Mouse (Mus musculus): ENCODE results near the gene Rtkn. TPM values are rescaled to one million over a fixed set of nuclear protein-coding genes. Genes with fewer than 3 reads are reported as not detected.

Rtkn gene
- 0.96 to 2.7 TPM (median 1.0 TPM) in 3 replicates for total RNA-seq (2017)

DNA sequence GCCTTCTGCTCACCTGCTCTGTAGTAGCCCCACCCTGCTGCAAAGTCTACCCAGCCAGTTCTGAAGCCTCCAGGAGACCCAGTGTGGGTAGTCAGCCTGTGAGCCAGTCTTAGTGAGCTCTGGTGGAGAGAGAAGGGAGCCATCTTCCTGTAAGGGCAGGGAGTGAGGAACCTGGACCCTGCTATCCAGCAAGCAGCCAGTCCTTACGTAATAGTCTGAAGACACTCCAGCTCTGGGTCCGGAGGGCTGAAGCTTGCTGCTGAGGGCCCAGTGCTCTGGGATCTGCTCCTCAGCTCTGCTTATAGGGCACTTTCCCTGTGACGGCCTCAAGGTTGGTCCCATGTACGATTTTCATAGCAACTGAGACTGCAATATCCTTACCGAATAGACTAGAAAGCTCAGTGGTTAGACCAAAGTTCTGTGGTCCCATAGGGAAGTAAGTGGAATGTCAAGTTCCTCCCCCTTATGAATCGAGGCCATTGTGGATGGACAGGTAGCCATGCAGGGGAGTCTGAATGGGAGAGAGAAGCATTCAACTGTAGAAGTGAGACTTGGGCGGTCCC lies at the start of gene Rtkn:
Rtkn (plus strand) TSS at position 513 of the 563 bp plus-strand sequence.
- ATAC-seq (replicated peaks; ENCODE audit: insufficient number of reproducible peaks, low FRiP score, low TSS enrichment, poor library complexity, severe bottlenecking): no peak

DNA sequence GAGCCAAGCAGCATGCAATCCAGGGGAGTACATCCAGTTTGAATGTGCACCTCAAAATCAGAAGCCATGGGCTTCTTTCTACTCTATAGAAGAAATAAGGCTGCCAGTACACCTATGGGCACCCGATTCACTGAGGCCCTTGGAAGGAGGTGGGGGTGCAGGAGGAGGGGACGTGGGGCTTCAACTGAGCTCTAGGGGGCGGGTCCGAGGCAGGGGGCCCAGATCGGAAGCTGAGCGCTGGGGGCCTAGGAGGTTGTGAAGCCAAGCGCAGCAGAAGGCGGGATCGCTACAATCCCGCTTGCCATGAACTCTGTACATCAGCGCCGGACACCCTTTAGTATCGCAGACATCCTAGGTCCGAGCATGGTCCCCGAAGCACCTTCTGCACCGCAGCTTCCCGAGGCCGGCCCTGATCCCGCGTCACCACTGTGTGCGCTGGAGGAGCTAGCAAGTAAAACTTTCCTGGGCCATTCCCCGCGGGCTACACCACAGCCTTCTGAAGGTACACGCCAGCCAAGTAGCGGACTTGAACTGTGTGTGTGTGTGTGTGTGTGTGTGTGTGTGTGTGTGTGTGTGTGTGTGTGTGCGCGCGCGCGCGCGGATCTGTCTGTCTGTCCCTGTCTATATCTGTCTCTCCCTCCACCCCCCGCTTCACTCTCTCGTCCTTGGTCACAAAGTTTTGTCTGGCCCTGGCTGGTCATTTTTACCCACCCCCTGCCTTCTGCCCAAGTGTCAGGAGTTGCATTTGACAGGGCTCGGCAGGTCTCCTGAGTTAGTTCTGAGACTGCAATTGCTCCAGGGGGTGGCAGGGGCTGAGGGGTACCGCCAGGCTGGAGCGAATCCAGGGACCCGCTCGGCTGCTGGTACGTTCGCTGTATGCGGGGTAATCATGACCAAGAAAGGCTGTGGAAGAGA lies 48.9 kb upstream of the Rtkn start, which contains the start of gene Lbx2:
Lbx2 (plus strand) TSS at position 247 of the 915 bp plus-strand sequence.
- no peak for ATAC-seq (replicated peaks; ENCODE audit: insufficient number of reproducible peaks, low FRiP score, low TSS enrichment, poor library complexity, severe bottlenecking)

DNA sequence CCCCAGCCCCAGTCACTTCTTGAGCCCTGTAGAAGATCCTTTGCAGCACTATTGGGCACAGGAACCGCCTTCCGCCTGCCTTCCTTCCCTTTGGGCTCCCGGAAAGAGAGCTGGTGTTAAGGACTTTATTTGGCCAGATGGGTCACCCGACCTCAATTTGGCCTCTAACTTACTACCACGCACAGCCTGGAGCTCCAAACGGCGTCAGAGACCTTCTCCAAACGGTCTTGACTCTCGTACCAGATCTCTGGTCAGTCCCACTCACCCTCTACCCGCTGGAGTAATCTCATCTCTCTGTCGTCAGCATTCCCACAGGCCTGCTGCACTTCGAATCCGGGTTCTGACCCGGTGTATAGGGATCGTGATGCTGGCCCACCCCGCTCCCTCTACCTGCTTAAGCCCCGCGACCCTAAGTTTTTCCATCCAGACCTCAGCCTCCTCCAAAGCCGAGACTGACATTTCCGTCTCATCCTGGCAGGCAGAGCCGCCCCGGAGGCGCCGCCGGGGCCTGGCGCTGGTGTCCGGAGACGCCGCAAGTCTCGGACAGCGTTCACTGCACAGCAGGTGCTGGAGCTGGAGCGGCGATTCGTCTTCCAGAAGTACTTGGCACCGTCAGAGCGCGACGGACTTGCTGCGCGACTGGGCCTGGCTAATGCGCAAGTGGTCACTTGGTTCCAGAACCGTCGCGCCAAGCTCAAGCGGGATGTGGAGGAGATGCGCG lies 47.9 kb upstream of the Rtkn start:
- ATAC-seq (replicated peaks; ENCODE audit: insufficient number of reproducible peaks, low FRiP score, low TSS enrichment, poor library complexity, severe bottlenecking): no peak

DNA sequence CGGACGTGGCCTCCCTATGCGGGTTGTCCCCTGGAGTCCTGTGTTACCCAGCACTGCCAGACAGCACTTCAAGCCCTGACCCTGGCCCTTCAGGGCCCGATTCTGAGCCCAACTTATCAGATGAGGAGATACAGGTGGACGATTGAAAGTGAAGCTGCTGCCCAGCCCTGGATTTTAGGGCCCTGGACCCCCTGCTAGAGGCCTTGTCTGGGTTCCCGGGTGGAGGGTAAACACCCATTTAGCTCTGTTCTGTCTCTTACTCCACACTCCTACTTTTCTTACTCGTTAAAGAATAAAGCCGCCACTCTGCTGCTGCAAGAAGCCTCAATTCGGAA lies 47.4 kb upstream of the Rtkn start:
- ATAC-seq (replicated peaks; ENCODE audit: insufficient number of reproducible peaks, low FRiP score, low TSS enrichment, poor library complexity, severe bottlenecking): no peak

DNA sequence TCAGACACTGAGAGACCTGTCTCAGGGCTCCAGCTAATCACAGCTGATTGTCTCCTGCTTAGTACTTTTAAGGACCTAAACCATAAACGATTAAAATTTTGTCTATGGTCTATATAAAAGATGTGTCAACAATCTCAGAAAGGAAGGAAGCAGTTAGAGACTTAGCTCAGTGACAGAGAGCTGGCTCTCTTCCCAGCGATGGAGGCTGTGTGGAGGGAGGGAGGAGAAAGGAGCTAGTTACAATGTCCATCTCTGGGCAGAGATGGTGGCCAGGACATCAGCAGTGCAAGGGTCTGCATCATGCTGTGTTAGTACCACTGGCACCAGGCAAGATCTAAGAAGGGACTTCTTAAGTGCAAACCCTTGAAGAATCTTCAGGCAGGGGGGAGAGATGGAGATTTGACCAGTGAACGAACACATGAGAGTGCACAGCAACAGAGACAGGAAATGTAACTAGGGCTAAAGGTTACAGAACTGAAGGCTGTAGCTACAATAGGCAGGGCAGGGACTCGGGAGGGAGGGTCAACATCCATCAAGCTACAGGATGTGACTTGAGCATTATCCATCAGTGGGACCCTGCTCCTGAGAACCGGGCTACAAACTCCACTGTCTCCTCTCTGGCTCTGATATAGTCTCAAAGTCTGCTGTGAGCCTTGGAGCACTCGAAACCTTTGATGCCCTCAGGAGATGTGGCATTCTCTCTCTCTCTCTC lies 42.7 kb upstream of the Rtkn start:
- no peak for ATAC-seq (replicated peaks; ENCODE audit: insufficient number of reproducible peaks, low FRiP score, low TSS enrichment, poor library complexity, severe bottlenecking)

DNA sequence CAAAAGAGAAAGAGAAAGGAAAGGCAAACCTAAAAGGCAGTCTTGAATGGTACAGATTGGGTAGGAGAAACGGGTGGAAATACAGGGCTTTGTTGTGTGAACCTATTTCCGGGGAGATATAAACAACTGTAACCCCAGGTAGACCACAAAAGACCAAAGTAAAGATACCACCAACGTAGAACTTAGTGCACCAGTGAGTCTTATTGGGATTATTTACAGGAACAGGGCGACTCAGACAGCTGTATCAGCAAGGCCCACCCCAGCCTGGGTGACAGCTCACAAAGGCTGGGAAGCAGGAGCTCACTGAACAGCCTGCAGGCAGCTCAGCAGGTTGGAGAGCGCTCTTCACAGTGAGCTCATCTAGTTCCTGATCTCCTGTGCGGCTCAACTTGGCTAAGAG lies 39.3 kb upstream of the Rtkn start:
- no peak for ATAC-seq (replicated peaks; ENCODE audit: insufficient number of reproducible peaks, low FRiP score, low TSS enrichment, poor library complexity, severe bottlenecking)

DNA sequence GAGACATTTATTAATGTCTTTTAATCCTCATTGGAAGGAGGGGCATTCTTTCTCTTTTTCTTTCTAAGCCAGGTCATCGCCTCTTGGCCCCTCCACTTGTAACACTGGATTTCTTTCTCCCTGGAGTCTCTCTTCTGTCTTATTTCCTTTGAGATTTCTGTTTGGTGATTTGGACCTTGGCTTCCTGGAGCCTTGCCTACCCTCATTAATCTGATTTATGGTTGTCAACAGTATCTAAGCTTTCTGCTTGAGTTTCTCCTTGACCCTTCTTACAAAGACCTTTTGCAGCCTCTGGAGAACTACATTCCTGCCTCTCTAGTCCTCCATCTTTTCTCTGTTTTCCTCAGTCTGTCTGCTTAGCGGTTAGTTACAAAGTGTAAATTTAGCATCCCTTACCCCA lies 36.9 kb upstream of the Rtkn start:
- ATAC-seq (replicated peaks; ENCODE audit: insufficient number of reproducible peaks, low FRiP score, low TSS enrichment, poor library complexity, severe bottlenecking): no peak

DNA sequence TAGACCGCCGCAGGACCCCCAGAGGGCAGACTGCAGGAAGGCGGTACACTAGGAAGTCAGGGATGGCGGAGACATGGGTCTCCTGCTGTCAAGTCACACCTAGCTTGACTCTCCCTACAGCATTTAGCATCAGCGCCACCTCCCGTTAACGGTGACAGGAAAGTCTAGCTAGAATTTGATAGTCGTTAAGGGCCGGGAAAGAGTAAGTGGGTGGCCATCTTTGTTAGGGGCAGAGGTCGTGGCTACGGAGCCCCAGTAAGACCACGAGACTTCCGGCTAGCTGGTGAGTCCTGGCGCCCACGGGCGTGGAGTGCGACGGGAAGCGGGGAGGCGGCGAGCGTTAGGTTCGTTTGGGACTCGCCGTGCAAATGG lies 34.0 kb upstream of the Rtkn start, which contains the start of the genes Ccdc142 and Gm42688:
Ccdc142 (plus strand) TSS at position 286 of the 372 bp plus-strand sequence.
Gm42688 (plus strand) TSS at position 302 of the 372 bp plus-strand sequence.
- peak; percentile 95 for ATAC-seq (replicated peaks; ENCODE audit: insufficient number of reproducible peaks, low FRiP score, low TSS enrichment, poor library complexity, severe bottlenecking)

DNA sequence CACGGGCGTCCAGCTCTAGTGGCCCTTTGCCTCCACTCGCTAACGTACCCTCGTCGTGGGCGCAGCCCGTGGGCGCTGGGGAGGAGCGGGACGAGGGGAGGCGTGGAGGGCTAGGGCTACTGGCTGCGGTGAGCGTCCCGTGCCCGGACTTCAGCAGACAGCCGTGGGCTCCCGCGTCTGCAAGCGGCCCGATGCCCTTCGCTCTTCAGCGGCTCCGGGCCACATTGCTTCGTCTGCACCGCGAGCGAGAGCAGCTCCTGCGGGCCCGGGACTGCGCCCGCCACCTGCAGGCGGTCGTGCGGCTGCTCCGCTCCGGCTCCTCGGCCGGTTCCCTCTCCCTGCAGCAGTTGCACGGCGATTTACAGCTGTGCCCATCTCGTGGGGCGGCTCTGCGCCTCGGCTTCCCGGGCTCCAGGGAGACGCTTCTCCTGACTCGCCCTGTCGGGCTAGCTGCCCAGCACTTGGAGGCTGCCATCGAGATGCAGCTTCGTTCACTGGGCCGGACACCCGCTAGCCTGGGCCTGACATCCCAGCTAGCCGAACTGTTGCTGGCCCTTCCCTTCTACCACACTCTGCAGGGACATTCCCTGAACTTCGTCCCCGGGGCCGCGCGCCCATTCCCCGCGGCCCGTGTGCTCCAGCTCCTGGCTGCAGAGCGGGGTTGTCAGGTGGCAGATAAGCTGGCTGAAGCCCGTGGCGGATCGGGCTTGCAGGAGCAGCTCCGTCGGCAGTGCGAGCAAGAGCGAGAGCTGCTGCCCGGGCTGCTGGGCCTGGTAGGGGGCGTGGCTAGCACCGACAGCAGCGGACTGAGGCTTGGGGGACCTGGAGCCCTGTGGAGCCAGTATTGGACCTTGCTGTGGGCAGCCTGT lies 33.3 kb upstream of the Rtkn start:
- peak; percentile 10 for ATAC-seq (replicated peaks; ENCODE audit: insufficient number of reproducible peaks, low FRiP score, low TSS enrichment, poor library complexity, severe bottlenecking)

DNA sequence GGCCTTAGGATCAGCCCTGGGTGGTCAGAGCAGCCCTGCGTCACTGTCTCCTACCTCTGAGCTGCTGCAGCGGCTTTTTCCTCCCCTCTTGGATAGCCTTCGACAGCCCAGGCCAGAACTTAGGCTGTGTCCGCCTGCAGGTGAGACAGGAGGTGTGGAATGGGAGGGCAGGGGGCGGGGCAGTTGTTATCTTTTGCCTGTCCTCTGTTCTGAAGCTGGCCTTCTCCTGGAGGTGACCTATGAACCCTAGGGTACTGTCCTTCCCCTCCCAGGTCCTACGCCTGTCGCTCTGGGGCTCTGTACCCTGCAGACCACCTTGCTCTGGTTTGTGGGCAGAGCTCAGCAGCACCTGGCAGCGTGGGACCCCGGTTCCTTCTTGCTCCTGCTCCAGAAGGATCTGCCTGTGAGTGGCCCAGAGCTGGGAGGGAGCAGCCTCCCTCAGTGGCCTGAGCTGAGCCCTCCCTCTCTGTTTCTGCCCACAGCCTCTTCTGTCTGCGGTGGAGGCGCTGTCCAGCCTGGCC lies 32.1 kb upstream of the Rtkn start:
- no peak for ATAC-seq (replicated peaks; ENCODE audit: insufficient number of reproducible peaks, low FRiP score, low TSS enrichment, poor library complexity, severe bottlenecking)

DNA sequence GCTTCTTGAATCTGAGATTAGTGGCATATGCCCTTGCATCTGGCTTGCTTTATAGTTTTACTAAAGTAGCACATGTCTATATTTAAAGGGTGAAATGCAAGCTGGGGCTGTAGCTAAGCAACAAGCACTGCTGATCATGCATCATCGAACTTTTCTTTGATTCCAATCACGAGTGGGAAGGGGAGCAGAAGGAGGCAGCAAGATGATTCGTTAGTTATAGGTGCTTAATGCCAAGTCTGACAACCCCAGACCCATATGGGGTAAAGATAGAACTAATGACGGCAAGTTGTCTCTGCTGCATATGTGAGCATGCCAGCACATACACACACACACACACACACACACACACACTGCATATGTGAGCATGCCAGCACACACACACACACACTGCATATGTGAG lies 31.1 kb upstream of the Rtkn start:
- no peak for ATAC-seq (replicated peaks; ENCODE audit: insufficient number of reproducible peaks, low FRiP score, low TSS enrichment, poor library complexity, severe bottlenecking)

DNA sequence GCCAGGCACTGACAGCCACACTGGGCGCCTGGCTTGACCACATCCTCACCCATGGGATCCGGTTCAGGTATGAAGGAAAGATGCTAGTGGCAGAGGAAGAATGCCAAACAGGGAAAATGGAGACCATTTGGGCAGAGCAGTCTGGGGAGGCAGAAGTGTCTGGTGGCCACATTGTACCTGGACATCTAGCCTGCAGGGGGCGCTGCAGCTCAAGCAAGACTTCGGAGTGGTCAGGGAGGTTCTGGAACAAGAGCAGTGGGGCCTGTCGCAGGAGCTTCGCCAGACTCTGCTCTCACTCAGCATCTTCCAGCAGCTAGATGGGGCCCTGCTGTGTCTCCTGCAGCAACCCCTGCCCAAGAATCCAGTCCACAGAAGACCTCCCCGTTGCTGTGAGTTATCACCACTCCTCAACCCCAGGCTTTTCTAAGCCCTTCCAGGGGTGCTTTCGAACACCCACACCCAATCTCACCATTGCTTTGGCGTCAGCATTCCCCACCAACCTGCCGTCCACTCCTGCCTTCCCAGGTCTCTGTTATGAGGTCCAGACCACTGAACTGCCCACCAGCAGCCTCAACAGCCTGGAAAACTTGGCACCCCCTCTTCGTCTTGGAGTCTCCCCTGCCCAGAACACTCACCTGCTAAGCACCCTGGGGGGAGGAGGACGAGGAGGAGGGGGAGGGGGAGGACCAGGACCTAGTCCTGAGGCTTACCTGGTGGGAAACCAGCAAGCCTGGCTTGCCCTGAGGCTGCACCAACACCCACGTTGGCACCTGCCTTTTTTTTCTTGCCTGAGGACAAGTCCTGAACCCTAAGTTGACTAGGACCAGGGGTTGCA lies 27.5 kb upstream of the Rtkn start:
- peak; percentile 73 for ATAC-seq (replicated peaks; ENCODE audit: insufficient number of reproducible peaks, low FRiP score, low TSS enrichment, poor library complexity, severe bottlenecking)

DNA sequence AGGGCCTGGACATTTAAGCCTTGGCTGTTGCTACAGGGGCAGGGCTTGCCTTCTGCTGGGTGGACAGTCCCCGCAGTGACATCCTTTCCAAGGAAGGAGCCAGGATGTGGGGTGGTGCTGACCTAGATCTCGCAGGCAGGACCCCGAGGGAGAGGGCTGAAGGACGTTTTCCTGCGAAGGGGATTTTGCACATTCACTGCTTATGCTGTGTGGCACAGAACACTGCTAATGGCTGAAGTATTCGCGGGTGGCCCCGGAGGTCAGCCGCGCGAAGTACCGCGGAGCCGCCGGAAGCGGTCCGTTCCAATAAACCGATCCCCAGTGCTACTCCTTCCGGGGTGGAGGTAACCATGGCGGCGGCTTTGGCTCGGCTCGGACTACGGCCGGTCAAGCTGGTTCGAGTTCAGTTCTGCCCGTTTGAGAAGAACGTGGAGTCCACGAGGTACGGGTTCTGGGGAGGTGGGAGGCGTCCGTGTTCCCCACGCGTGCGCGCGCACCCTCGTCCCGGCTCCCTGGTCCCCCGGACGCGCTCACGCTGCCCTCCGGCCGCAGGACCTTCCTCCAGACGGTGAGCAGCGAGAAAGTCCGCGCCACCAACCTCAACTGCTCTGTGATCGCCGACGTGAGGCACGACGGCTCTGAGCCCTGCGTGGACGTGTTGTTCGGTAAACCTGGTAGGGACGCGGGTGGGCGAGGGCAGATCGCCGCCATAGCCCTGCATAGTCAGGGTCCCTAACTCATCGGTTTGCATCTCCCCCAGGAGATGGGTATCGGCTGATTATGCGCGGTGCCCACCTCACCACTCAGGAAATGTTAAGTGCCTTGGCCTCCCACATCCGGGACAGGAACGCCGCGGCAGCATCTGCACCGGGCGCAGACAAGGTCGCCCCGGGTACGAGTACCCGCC lies 26.2 kb upstream of the Rtkn start, which contains the start of gene Mrpl53:
Mrpl53 (plus strand) TSS at position 279 of the 907 bp plus-strand sequence.
- ATAC-seq (replicated peaks; ENCODE audit: insufficient number of reproducible peaks, low FRiP score, low TSS enrichment, poor library complexity, severe bottlenecking): peak; percentile 90

DNA sequence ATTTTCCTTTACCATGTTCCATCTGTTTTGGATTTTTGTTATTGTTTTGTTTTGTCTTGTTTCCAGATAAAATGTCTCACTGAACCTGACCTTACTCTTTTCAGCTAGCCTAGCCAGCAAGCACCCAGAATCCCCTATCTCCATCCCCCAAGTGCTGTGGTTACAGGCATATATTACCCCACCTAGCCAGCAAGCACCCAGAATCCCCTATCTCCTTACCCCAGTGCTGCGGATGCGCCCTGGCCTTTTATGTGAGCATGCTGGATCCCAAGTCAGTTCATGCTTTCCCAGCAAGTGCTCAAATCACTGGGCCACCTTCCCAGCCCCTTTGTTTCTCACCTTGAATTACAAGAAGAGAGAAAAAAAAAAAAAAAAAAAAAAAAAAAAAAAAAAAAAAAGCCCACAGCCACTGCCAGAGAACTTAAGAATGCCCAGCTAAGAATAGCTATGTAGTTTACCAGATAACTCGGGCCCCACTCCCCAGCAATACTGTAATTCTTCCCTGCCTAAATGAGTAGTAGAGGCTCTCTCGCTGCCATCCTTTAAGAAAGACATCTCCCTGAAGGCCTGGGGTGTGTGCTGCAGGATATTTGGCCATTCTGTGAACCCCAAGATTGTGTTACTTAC lies 23.6 kb upstream of the Rtkn start:
- no peak for ATAC-seq (replicated peaks; ENCODE audit: insufficient number of reproducible peaks, low FRiP score, low TSS enrichment, poor library complexity, severe bottlenecking)

DNA sequence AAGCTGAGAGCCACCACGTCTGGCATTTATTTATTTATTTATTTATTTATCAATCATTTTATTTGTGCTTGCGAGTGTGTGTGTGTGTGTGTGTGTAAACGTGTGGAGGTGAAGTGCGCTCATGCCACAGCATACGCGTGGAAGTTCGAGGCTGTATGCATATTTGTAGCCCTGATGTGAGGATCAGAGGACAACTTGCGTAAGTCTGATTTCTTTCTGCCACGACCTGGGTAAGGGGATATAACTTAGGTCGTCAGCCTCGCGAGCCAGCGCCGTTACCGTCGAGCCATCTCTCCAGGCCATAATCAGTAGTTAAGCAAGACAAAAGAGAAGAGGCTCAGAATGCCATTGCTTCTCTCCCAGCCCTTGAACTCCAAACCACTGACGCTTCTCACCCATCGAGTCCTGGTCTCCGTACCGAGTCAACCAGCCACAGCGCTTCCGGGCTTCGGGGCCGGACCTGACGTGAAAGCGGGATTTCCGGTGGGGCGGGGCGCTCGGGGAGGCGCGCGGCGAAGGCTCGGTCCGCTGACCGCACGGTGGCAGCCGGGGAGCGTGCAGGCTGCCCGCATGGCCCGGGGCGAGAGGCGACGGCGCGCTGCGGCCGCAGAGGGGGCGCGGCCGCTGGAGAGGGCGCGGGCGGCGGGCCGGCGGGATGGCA lies 20.1 kb upstream of the Rtkn start, which contains the start of gene Mogs:
Mogs (plus strand) TSS at position 486 of the 661 bp plus-strand sequence.
- ATAC-seq (replicated peaks; ENCODE audit: insufficient number of reproducible peaks, low FRiP score, low TSS enrichment, poor library complexity, severe bottlenecking): peak; percentile 84
